Mouse (Mus musculus) hindbrain, embryonic 13.5 days (tissue): ENCODE measurements around the gene Rb1. TPM values are rescaled to one million over a fixed set of nuclear protein-coding genes. Genes with fewer than 3 reads are reported as not detected.
A peak's percentile ranks its signal among the peaks of the same experiment; 100 is the strongest.

ENCODE experiments used
- ATAC-seq: fragments of 200-750 bp; cut with Nextera tagmentation; 2 replicates; pipeline ENCODE4 v1.8.0; 2017; ENCODE audit warnings: moderate TSS enrichment; ENCODE audit not compliant: low FRiP score
- H3K27ac ChIP-seq: fragments of 300-500 bp; sonication (generic); 2 replicates; pipeline ENCODE4 v1.5.1; 2015; ENCODE audit warnings: inconsistent platforms, mild to moderate bottlenecking, moderate library complexity
- H3K27me3 ChIP-seq: fragments of 300-500 bp; sonication (generic); 2 replicates; pipeline ENCODE4 v1.6.1; 2015; ENCODE audit warnings: mild to moderate bottlenecking, inconsistent platforms
- H3K36me3 ChIP-seq: fragments of 300-500 bp; sonication (generic); 2 replicates; pipeline ENCODE4 v1.6.1; 2015; ENCODE audit warnings: mild to moderate bottlenecking, inconsistent platforms
- H3K4me1 ChIP-seq: fragments of 300-500 bp; sonication (generic); replicated peaks from 2 replicates; pipeline ENCODE4 v1.6.1; 2015; ENCODE audit warnings: inconsistent platforms
- H3K4me2 ChIP-seq: fragments of 300-500 bp; sonication (generic); 2 replicates; pipeline ENCODE4 v1.6.1; 2015; ENCODE audit warnings: inconsistent platforms, mild to moderate bottlenecking, moderate library complexity
- H3K4me3 ChIP-seq: fragments of 300-500 bp; sonication (generic); 2 replicates; pipeline ENCODE4 v1.5.1; 2015; ENCODE audit warnings: mild to moderate bottlenecking, inconsistent platforms
- H3K9ac ChIP-seq: fragments of 300-500 bp; sonication (generic); 2 replicates; pipeline ENCODE4 v1.6.1; 2015; ENCODE audit warnings: mild to moderate bottlenecking, inconsistent platforms
- H3K9me3 ChIP-seq: fragments of 300-500 bp; sonication (generic); 2 replicates; pipeline ENCODE4 v1.6.1; 2016; ENCODE audit warnings: inconsistent platforms
- WGBS: fragments of 180-500 bp; shearing (Covaris S2); methylation state at CpG from one replicate; pipeline ENCODE4 v1.1.7; 2015; 5-methylcytosine and 5-hydroxymethylcytosine counted together
- polyA plus RNA-seq: library from polyadenylated mRNA; unstranded; fragments of >200 nt; fragmentation: Nextera tagmentation; extraction: Ambion mirVana; gene quantifications from 2 replicates; pipeline ENCODE4 v1.2.1, GENCODE M21; 2015

Gene Rb1
- polyA plus RNA-seq, 1 experiment from 2014 or later, result 21.8 TPM

GRCm38 (mm10) chr14:73222316-73222970 lies 103.2 kb downstream of the Rb1 start:
- ATAC-seq, result no peak
- H3K4me2 ChIP-seq, result no peak overlapping the region
- H3K4me3 ChIP-seq, result no peak overlapping the region
- H3K27ac ChIP-seq, result no peak overlapping the region
- no peak overlapping the region for H3K9ac ChIP-seq
- WGBS, result 93% methylated on average over 9 of the region's 9 CpGs
- no peaks in the 10 kb centered on the region for H3K27me3 ChIP-seq
- H3K9me3 ChIP-seq, result no peaks in the 10 kb centered on the region
- H3K36me3 ChIP-seq, result 0 out of 2 replicates have a peak, but pooled peaks cover 4% of the 10 kb centered on the region
- peaks cover 4% of the 10 kb centered on the region; the same call in 1 of the 2 replicates for H3K4me1 ChIP-seq

GRCm38 (mm10) chr14:73217062-73217461 lies 108.6 kb downstream of the Rb1 start:
- 87% methylated on average over 1 of the region's 1 CpGs for WGBS
- H3K9ac ChIP-seq, result no peak overlapping the region
- H3K36me3 ChIP-seq, result peaks cover 28% of the 10 kb centered on the region
- H3K27me3 ChIP-seq, result no peaks in the 10 kb centered on the region
- H3K9me3 ChIP-seq, result no peaks in the 10 kb centered on the region
- ATAC-seq, result no peak
- no peak overlapping the region for H3K27ac ChIP-seq
- no peak overlapping the region for H3K4me3 ChIP-seq
- H3K4me2 ChIP-seq, result no peak overlapping the region
- no peaks in the 10 kb centered on the region for H3K4me1 ChIP-seq

- Histone ChIP-seq H3K4me1 (no peaks in the 10 kb centered on the region), H3K4me3 (no peak overlapping the region), H3K27ac (no peak overlapping the region), H3K4me2 (no peak overlapping the region), H3K27me3 (no peaks in the 10 kb centered on the region), H3K9me3 (no peaks in the 10 kb centered on the region), H3K9ac (no peak overlapping the region), H3K36me3 (peaks cover 35% of the 10 kb centered on the region)
- 94% methylated on average over 5 of the region's 5 CpGs for WGBS
- no peak for ATAC-seq
Observed at GRCm38 (mm10) chr14:73211477-73211876, 114.1 kb downstream of the Rb1 start.

- no peak overlapping the region for H3K4me3 ChIP-seq
- no peak overlapping the region for H3K9ac ChIP-seq
- ATAC-seq, result no peak
- no peak overlapping the region for H3K27ac ChIP-seq
- H3K9me3 ChIP-seq, result no peaks in the 10 kb centered on the region
- H3K4me2 ChIP-seq, result no peak overlapping the region
- WGBS, result 95% methylated on average over 8 of the region's 8 CpGs
- no peaks in the 10 kb centered on the region for H3K4me1 ChIP-seq
- H3K36me3 ChIP-seq, result peaks cover 22% of the 10 kb centered on the region
- H3K27me3 ChIP-seq, result no peaks in the 10 kb centered on the region
Observed at GRCm38 (mm10) chr14:73210196-73210595, 115.4 kb downstream of the Rb1 start.

- H3K27me3 ChIP-seq, result no peaks in the 10 kb centered on the region
- H3K9ac ChIP-seq, result no peak overlapping the region
- H3K27ac ChIP-seq, result no peak overlapping the region
- no peak overlapping the region for H3K4me3 ChIP-seq
- no peaks in the 10 kb centered on the region for H3K4me1 ChIP-seq
- no peaks in the 10 kb centered on the region for H3K9me3 ChIP-seq
- no peak overlapping the region for H3K4me2 ChIP-seq
- no peak for ATAC-seq
- peaks cover 18% of the 10 kb centered on the region for H3K36me3 ChIP-seq
Observed at GRCm38 (mm10) chr14:73209262-73209661, 116.4 kb downstream of the Rb1 start.

GRCm38 (mm10) chr14:73204016-73204415 lies 121.6 kb downstream of the Rb1 start:
- Histone ChIP-seq H3K4me1 (no peaks in the 10 kb centered on the region), H3K9me3 (no peaks in the 10 kb centered on the region), H3K36me3 (peaks cover 6% of the 10 kb centered on the region; the same call in 1 of the 2 replicates), H3K4me3 (no peak overlapping the region), H3K9ac (no peak overlapping the region), H3K27me3 (no peaks in the 10 kb centered on the region), H3K27ac (no peak overlapping the region), H3K4me2 (no peak overlapping the region)
- 74% methylated on average over 3 of the region's 3 CpGs for WGBS
- no peak for ATAC-seq

- Histone ChIP-seq H3K27ac (no peak overlapping the region), H3K4me2 (no peak overlapping the region), H3K36me3 (peaks cover 27% of the 10 kb centered on the region), H3K9me3 (no peaks in the 10 kb centered on the region), H3K27me3 (no peaks in the 10 kb centered on the region), H3K9ac (no peak overlapping the region), H3K4me1 (no peaks in the 10 kb centered on the region), H3K4me3 (no peak overlapping the region)
- no peak for ATAC-seq
- 74% methylated on average over 3 of the region's 3 CpGs for WGBS
Observed at GRCm38 (mm10) chr14:73201447-73201846, 124.2 kb downstream of the Rb1 start.

GRCm38 (mm10) chr14:73199058-73199457 lies 126.6 kb downstream of the Rb1 start:
- Histone ChIP-seq H3K4me1 (no peaks in the 10 kb centered on the region), H3K27me3 (no peaks in the 10 kb centered on the region), H3K36me3 (peaks cover 36% of the 10 kb centered on the region), H3K4me2 (no peak overlapping the region), H3K9me3 (no peaks in the 10 kb centered on the region), H3K27ac (no peak overlapping the region), H3K4me3 (no peak overlapping the region), H3K9ac (no peak overlapping the region)
- no peak for ATAC-seq
- WGBS, result 71% methylated on average over 5 of the region's 5 CpGs

GRCm38 (mm10) chr14:73186875-73187274 lies 138.7 kb downstream of the Rb1 start:
- Histone ChIP-seq H3K4me1 (no peaks in the 10 kb centered on the region), H3K9me3 (0 out of 2 replicates have a peak, but pooled peaks cover 5% of the 10 kb centered on the region), H3K4me2 (no peak overlapping the region), H3K4me3 (no peak overlapping the region), H3K9ac (no peak overlapping the region), H3K27me3 (no peaks in the 10 kb centered on the region), H3K36me3 (peaks cover 42% of the 10 kb centered on the region), H3K27ac (no peak overlapping the region)
- ATAC-seq, result no peak
- WGBS, result 88% methylated on average over 7 of the region's 7 CpGs

GRCm38 (mm10) chr14:73181144-73181543 lies 144.5 kb downstream of the Rb1 start:
- Histone ChIP-seq H3K4me3 (no peak overlapping the region), H3K4me1 (peaks cover 7% of the 10 kb centered on the region; the same call in 1 of the 2 replicates), H3K27ac (no peak overlapping the region; the same call in 1 of the 2 replicates), H3K27me3 (no peaks in the 10 kb centered on the region), H3K36me3 (peaks cover 78% of the 10 kb centered on the region), H3K4me2 (no peak overlapping the region), H3K9ac (no peak overlapping the region), H3K9me3 (0 out of 2 replicates have a peak, but pooled peaks cover 5% of the 10 kb centered on the region)
- ATAC-seq, result peak; percentile 69
- 53% methylated on average over 2 of the region's 2 CpGs for WGBS

- H3K27ac ChIP-seq, result no peak overlapping the region
- H3K4me3 ChIP-seq, result no peak overlapping the region
- no peaks in the 10 kb centered on the region for H3K27me3 ChIP-seq
- 90% methylated on average over 3 of the region's 3 CpGs for WGBS
- H3K9me3 ChIP-seq, result 0 out of 2 replicates have a peak, but pooled peaks cover 5% of the 10 kb centered on the region
- H3K4me2 ChIP-seq, result no peak overlapping the region
- H3K9ac ChIP-seq, result no peak overlapping the region
- no peak for ATAC-seq
- H3K36me3 ChIP-seq, result peaks cover 78% of the 10 kb centered on the region
- peaks cover 7% of the 10 kb centered on the region; the same call in 1 of the 2 replicates for H3K4me1 ChIP-seq
Observed at GRCm38 (mm10) chr14:73180671-73181070, 145.0 kb downstream of the Rb1 start.

GRCm38 (mm10) chr14:73179221-73179681 lies 146.4 kb downstream of the Rb1 start:
- Histone ChIP-seq H3K4me3 (no peak overlapping the region), H3K36me3 (peaks cover 75% of the 10 kb centered on the region), H3K27ac (no peak overlapping the region), H3K9ac (no peak overlapping the region), H3K9me3 (no peaks in the 10 kb centered on the region), H3K4me2 (no peak overlapping the region), H3K4me1 (peaks cover 13% of the 10 kb centered on the region; the same call in 1 of the 2 replicates), H3K27me3 (no peaks in the 10 kb centered on the region)
- 82% methylated on average over 4 of the region's 4 CpGs for WGBS
- ATAC-seq, result no peak

GRCm38 (mm10) chr14:73177961-73178360 lies 147.7 kb downstream of the Rb1 start:
- 81% methylated on average over 11 of the region's 11 CpGs for WGBS
- Histone ChIP-seq H3K27ac (no peak overlapping the region), H3K36me3 (peaks cover 81% of the 10 kb centered on the region)

More at GRCm38 (mm10) chr14:73177961-73178360, 147.7 kb downstream of the Rb1 start:
- no peak for ATAC-seq
- no peak overlapping the region for H3K4me3 ChIP-seq
- no peak overlapping the region for H3K4me2 ChIP-seq
- H3K9me3 ChIP-seq, result no peaks in the 10 kb centered on the region
- no peak overlapping the region; the same call in 1 of the 2 replicates for H3K9ac ChIP-seq
- H3K27me3 ChIP-seq, result no peaks in the 10 kb centered on the region
- peaks cover 13% of the 10 kb centered on the region; the same call in 1 of the 2 replicates for H3K4me1 ChIP-seq
